Mouse (Mus musculus) CH12.LX (cell line): ENCODE data around the gene Brip1.

ENCODE experiments used
- EP300 ChIP-seq: IDR thresholded peaks from 2 replicates; pipeline ENCODE4 v1.6.1; 2011; ENCODE audit warnings: low read length, improper control_type of control experiment
- TCF12 ChIP-seq: IDR thresholded peaks from 2 replicates; pipeline ENCODE4 v1.6.1; 2014; ENCODE audit warnings: low read depth, mild to moderate bottlenecking, inconsistent platforms, low read length, improper control_type of control experiment

GRCm38 (mm10) chr11:86016242-86016641 is 184.8 kb downstream of the Brip1 start:
- TF ChIP-seq EP300, result no peak
- TF ChIP-seq TCF12, result no peak
